Mouse (Mus musculus) thymus, postnatal 10 days (tissue): ENCODE data around the gene Elobl.

Experiments used
- DNase-seq, 2 experiments: peaks; one replicate each; pipeline ENCODE4 v3.0.0; 2021; ENCODE audit warnings: low spot score in 2 of 2

Gene Elobl

DNA sequence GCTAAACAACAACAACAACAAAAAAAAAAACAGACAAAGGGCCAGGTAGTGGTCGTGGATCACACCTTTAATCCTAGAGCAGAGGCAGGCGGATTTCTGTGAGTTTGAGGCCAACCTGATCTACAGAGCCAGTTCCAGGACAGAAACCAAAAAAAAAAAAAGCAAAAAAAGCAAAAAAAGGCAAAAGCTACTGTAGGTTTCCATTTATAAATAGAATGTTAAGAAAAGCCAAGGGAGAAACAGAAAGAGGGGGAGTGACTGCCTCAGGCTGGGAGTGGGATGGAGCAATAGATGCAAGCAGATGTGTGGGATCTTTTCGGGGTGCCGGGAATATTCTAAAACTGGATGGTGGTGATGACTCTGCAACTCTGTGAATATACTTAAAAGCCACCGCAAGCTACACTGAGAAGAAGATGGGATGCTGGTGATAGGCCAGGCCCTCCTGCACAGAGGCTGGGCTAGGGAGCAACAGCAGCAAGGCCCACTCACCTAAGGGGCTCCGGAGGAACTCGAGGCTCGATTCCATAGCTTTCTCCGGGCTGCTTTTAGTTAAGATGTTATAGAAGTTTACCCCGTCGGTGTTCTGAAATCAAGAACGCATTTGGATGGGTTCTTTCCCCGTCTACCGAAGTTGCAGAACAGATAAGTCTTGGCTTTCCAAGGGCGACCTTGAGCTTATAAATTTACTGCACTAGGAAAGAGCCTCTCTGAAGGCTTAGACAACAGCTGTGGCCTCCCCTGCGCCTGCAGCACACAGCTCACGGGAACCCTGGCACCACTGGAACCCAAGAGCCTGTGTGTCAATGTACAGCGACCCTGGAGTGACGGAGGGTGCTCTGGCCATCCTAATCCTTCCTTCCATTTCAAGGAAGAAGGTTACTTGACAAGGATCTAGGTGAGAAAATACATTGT lies 32.4 kb downstream of the Elobl start:
- DNase-seq, result no peak

DNA sequence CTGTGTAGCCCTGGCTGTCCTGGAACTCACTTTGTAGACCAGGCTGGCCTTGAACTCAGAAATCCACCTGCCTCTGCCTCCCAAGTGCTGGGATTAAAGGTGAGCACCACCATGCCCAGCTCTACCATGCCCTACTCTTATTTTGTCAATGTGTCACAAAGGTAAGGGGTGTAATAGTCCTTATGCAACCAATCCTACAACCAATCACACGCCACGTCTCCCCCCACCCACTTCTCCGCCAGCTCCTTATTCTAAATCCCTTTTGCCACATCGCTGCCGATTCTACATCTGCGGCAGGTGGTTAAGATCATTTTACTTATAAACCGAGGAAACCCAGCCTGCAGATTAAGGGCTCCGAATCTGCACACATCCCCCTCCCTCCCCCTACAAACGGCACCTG lies 33.7 kb downstream of the Elobl start:
- DNase-seq, result no peak

- no peak for DNase-seq
These were observed 34.8 kb downstream of the Elobl start for GRCm38 (mm10) chr11:88931692-88932530.

DNA sequence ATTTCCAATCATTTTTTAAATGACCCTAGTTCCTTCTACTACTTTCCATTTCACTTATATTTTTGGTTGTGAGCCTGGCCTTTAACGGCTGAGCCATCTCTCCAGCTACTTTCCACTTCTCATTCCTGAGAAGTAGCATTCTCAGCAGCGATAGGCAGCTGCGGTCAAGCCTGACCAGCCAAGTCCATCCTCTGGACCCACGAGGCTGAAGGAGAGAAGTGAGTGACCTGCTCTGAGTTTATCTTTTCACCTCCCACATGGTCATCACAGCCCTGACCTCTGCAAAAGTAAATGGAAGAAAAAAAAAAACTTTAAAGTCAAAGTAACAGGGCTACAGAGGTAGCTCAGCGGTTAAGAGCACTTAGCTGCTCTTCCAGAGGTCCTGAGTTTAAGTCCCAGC lies 40.2 kb downstream of the Elobl start:
- no peak for DNase-seq
